Mouse (Mus musculus): Measurements from ENCODE around the gene Tfb2m. TPM values are rescaled to one million over a fixed set of nuclear protein-coding genes. Genes with fewer than 3 reads are reported as not detected.

Gene Tfb2m
- total RNA-seq, 1 experiment: 18.7 TPM

GRCm38 (mm10) chr1:179567558-179567957 lies 21.5 kb upstream of the Tfb2m start:
- TF ChIP-seq MAFK (IDR thresholded peaks at IDR 0.05; ENCODE audit: insufficient read depth, low read depth, low read length) (no peak), CHD2 (IDR thresholded peaks at IDR 0.05; ENCODE audit: low read depth, low read length) (no peak), HCFC1 (IDR thresholded peaks at IDR 0.05; ENCODE audit: borderline replicate concordance, insufficient read depth, low read length) (no peak), ZC3H11A (IDR thresholded peaks at IDR 0.05; ENCODE audit: borderline replicate concordance, low read depth, low read length) (no peak), ZNF384 (IDR thresholded peaks at IDR 0.05; ENCODE audit: low read depth, low read length) (no peak)
- in situ Hi-C loops (cut with MboI; ENCODE audit: low sequenced_read_pairs in 2 of 2, unreplicated experiment in 2 of 2): no loop called here
- H3K9me3 ChIP-seq (ENCODE audit: control insufficient read depth, insufficient read depth, low read depth, low read length): no peaks in the 10 kb centered on the region
- DNase-seq (ENCODE audit: low read depth, low spot score): no peak
- H3K9ac ChIP-seq (ENCODE audit: insufficient read depth, low read depth, low read length, poor library complexity, severe bottlenecking): no peak overlapping the region
- H3K36me3 ChIP-seq (ENCODE audit: control insufficient read depth, insufficient read depth, low read length, poor library complexity, severe bottlenecking): no peaks in the 10 kb centered on the region
- peaks cover 4% of the 10 kb centered on the region in 2 experiments; a peak in 3 of 4 replicates for H3K4me1 ChIP-seq (ENCODE audit: control insufficient read depth in 2 of 2, insufficient read depth in 2 of 2, low read length in 2 of 2, poor library complexity in 1 of 2)
- no peak overlapping the region for H3K27ac ChIP-seq (ENCODE audit: insufficient read depth, low read depth, low read length, poor library complexity, severe bottlenecking)
- no peak overlapping the region for H3K4me3 ChIP-seq (ENCODE audit: insufficient read depth in 1 of 2, low read depth in 1 of 2, low read length in 2 of 2, poor library complexity in 1 of 2, severe bottlenecking in 1 of 2)

GRCm38 (mm10) chr1:179563926-179564325 lies 17.9 kb upstream of the Tfb2m start:
- H3K4me1 ChIP-seq (ENCODE audit: control insufficient read depth in 2 of 2, insufficient read depth in 2 of 2, low read length in 2 of 2, poor library complexity in 1 of 2): peaks cover 3 to 7% of the 10 kb centered on the region in 2 experiments; a peak in 2 of 4 replicates
- in situ Hi-C loops (cut with MboI; ENCODE audit: low sequenced_read_pairs in 2 of 2, unreplicated experiment in 2 of 2): no loop called here
- no peak for DNase-seq (ENCODE audit: low read depth, low spot score)
- H3K4me3 ChIP-seq (ENCODE audit: insufficient read depth in 1 of 2, low read depth in 1 of 2, low read length in 2 of 2, poor library complexity in 1 of 2, severe bottlenecking in 1 of 2): no peak overlapping the region
- H3K9me3 ChIP-seq (ENCODE audit: control insufficient read depth, insufficient read depth, low read depth, low read length): no peaks in the 10 kb centered on the region
- no peak overlapping the region for H3K9ac ChIP-seq (ENCODE audit: insufficient read depth, low read depth, low read length, poor library complexity, severe bottlenecking)
- no peak overlapping the region for H3K27ac ChIP-seq (ENCODE audit: insufficient read depth, low read depth, low read length, poor library complexity, severe bottlenecking)
- no peaks in the 10 kb centered on the region for H3K36me3 ChIP-seq (ENCODE audit: control insufficient read depth, insufficient read depth, low read length, poor library complexity, severe bottlenecking)
- TF ChIP-seq CHD2 (IDR thresholded peaks at IDR 0.05; ENCODE audit: low read depth, low read length) (no peak), ZC3H11A (IDR thresholded peaks at IDR 0.05; ENCODE audit: borderline replicate concordance, low read depth, low read length) (no peak), MAFK (IDR thresholded peaks at IDR 0.05; ENCODE audit: insufficient read depth, low read depth, low read length) (no peak), ZNF384 (IDR thresholded peaks at IDR 0.05; ENCODE audit: low read depth, low read length) (no peak), HCFC1 (IDR thresholded peaks at IDR 0.05; ENCODE audit: borderline replicate concordance, insufficient read depth, low read length) (no peak)

- no peak overlapping the region for H3K4me3 ChIP-seq (ENCODE audit: insufficient read depth in 1 of 2, low read depth in 1 of 2, low read length in 2 of 2, poor library complexity in 1 of 2, severe bottlenecking in 1 of 2)
- H3K36me3 ChIP-seq (ENCODE audit: control insufficient read depth, insufficient read depth, low read length, poor library complexity, severe bottlenecking): no peaks in the 10 kb centered on the region
- TF ChIP-seq CHD2 (IDR thresholded peaks at IDR 0.05; ENCODE audit: low read depth, low read length) (no peak), ZNF384 (IDR thresholded peaks at IDR 0.05; ENCODE audit: low read depth, low read length) (no peak), HCFC1 (IDR thresholded peaks at IDR 0.05; ENCODE audit: borderline replicate concordance, insufficient read depth, low read length) (no peak), MAFK (IDR thresholded peaks at IDR 0.05; ENCODE audit: insufficient read depth, low read depth, low read length) (no peak), ZC3H11A (IDR thresholded peaks at IDR 0.05; ENCODE audit: borderline replicate concordance, low read depth, low read length) (no peak)
- H3K9ac ChIP-seq (ENCODE audit: insufficient read depth, low read depth, low read length, poor library complexity, severe bottlenecking): no peak overlapping the region
- no peaks in the 10 kb centered on the region for H3K9me3 ChIP-seq (ENCODE audit: control insufficient read depth, insufficient read depth, low read depth, low read length)
- in situ Hi-C loops (cut with MboI; ENCODE audit: low sequenced_read_pairs in 2 of 2, unreplicated experiment in 2 of 2): no loop called here
- H3K27ac ChIP-seq (ENCODE audit: insufficient read depth, low read depth, low read length, poor library complexity, severe bottlenecking): no peak overlapping the region
- DNase-seq (ENCODE audit: low read depth, low spot score): no peak
- H3K4me1 ChIP-seq (ENCODE audit: control insufficient read depth in 2 of 2, insufficient read depth in 2 of 2, low read length in 2 of 2, poor library complexity in 1 of 2): 0 out of 4 replicates have a peak, but pooled peaks cover 0 to 7% of the 10 kb centered on the region in 2 experiments
Observed at GRCm38 (mm10) chr1:179563211-179563610, 17.1 kb upstream of the Tfb2m start.

- in situ Hi-C loops (cut with MboI; ENCODE audit: low sequenced_read_pairs in 2 of 2, unreplicated experiment in 2 of 2): no loop called here
- DNase-seq (ENCODE audit: low read depth, low spot score): no peak
- Histone ChIP-seq H3K9me3 (ENCODE audit: control insufficient read depth, insufficient read depth, low read depth, low read length) (no peaks in the 10 kb centered on the region), H3K4me1 (ENCODE audit: control insufficient read depth in 2 of 2, insufficient read depth in 2 of 2, low read length in 2 of 2, poor library complexity in 1 of 2) (0 out of 4 replicates have a peak, but pooled peaks cover 0 to 7% of the 10 kb centered on the region in 2 experiments), H3K36me3 (ENCODE audit: control insufficient read depth, insufficient read depth, low read length, poor library complexity, severe bottlenecking) (no peaks in the 10 kb centered on the region), H3K9ac (ENCODE audit: insufficient read depth, low read depth, low read length, poor library complexity, severe bottlenecking) (no peak overlapping the region), H3K4me3 (ENCODE audit: insufficient read depth in 1 of 2, low read depth in 1 of 2, low read length in 2 of 2, poor library complexity in 1 of 2, severe bottlenecking in 1 of 2) (no peak overlapping the region), H3K27ac (ENCODE audit: insufficient read depth, low read depth, low read length, poor library complexity, severe bottlenecking) (no peak overlapping the region)
- TF ChIP-seq ZC3H11A (IDR thresholded peaks at IDR 0.05; ENCODE audit: borderline replicate concordance, low read depth, low read length) (no peak), ZNF384 (IDR thresholded peaks at IDR 0.05; ENCODE audit: low read depth, low read length) (no peak), CHD2 (IDR thresholded peaks at IDR 0.05; ENCODE audit: low read depth, low read length) (no peak)
Observed at GRCm38 (mm10) chr1:179560845-179561430, 14.9 kb upstream of the Tfb2m start.
